Mouse (Mus musculus) ES-Bruce4 (cell line): Measurements from ENCODE around the gene Trip11. TPM values are rescaled to one million over a fixed set of nuclear protein-coding genes. Genes with fewer than 3 reads are reported as not detected.
"Not testable (repeated sequence)": the region's sequence is repeated elsewhere in the genome, so short reads cannot be mapped to it uniquely, and the experiment has no call there.

Experiments
- H3K27ac ChIP-seq: 2 replicates; pipeline ENCODE4 v1.5.1; 2012; ENCODE audit warnings: low read length, inconsistent platforms; ENCODE audit not compliant: insufficient read depth
- H3K27me3 ChIP-seq: 2 replicates; pipeline ENCODE4 v1.6.1; 2012; ENCODE audit warnings: mild to moderate bottlenecking, low read length, inconsistent platforms; ENCODE audit not compliant: control insufficient read depth, poor library complexity, insufficient read depth, severe bottlenecking
- H3K36me3 ChIP-seq: 2 replicates; pipeline ENCODE4 v1.6.1; 2012; ENCODE audit warnings: inconsistent platforms, mild to moderate bottlenecking, low read length, moderate library complexity; ENCODE audit not compliant: control insufficient read depth, poor library complexity, insufficient read depth, severe bottlenecking
- H3K4me1 ChIP-seq: one replicate; pipeline ENCODE4 v1.8.1; 2011; ENCODE audit warnings: low read length; ENCODE audit not compliant: control insufficient read depth, insufficient read depth
- H3K4me3 ChIP-seq: 2 replicates; pipeline ENCODE4 v1.5.1; 2011; ENCODE audit warnings: low read depth, mild to moderate bottlenecking, low read length
- H3K9ac ChIP-seq: 2 replicates; pipeline ENCODE4 v1.6.1; 2012; ENCODE audit warnings: low read depth, mild to moderate bottlenecking, inconsistent platforms; ENCODE audit not compliant: poor library complexity, severe bottlenecking
- H3K9me3 ChIP-seq: replicated peaks from 2 replicates; pipeline ENCODE4 v1.6.1; 2012; ENCODE audit warnings: mild to moderate bottlenecking, low read length, inconsistent platforms; ENCODE audit not compliant: control insufficient read depth, poor library complexity, insufficient read depth, severe bottlenecking
- CTCF ChIP-seq: IDR thresholded peaks from one replicate; pipeline ENCODE4 v1.8.1; 2011; ENCODE audit warnings: low read depth, low read length
- EP300 ChIP-seq: IDR thresholded peaks from 2 replicates; pipeline ENCODE4 v1.6.1; 2011; ENCODE audit warnings: low read depth, low read length; ENCODE audit not compliant: insufficient read depth
- POLR2A ChIP-seq: IDR thresholded peaks from one replicate; pipeline ENCODE4 v1.8.1; 2011; ENCODE audit warnings: low read length; ENCODE audit not compliant: insufficient read depth
- polyA plus RNA-seq: library from polyadenylated mRNA; stranded (reverse); fragments of >200 nt; gene quantifications from 2 replicates; pipeline ENCODE4 v1.2.4, GENCODE M21; 2011; ENCODE audit warnings: low read depth; ENCODE audit not compliant: missing spikeins, insufficient read depth, insufficient read length

Trip11 gene
- 21.0 and 23.7 TPM in 2 replicates for polyA plus RNA-seq

DNA sequence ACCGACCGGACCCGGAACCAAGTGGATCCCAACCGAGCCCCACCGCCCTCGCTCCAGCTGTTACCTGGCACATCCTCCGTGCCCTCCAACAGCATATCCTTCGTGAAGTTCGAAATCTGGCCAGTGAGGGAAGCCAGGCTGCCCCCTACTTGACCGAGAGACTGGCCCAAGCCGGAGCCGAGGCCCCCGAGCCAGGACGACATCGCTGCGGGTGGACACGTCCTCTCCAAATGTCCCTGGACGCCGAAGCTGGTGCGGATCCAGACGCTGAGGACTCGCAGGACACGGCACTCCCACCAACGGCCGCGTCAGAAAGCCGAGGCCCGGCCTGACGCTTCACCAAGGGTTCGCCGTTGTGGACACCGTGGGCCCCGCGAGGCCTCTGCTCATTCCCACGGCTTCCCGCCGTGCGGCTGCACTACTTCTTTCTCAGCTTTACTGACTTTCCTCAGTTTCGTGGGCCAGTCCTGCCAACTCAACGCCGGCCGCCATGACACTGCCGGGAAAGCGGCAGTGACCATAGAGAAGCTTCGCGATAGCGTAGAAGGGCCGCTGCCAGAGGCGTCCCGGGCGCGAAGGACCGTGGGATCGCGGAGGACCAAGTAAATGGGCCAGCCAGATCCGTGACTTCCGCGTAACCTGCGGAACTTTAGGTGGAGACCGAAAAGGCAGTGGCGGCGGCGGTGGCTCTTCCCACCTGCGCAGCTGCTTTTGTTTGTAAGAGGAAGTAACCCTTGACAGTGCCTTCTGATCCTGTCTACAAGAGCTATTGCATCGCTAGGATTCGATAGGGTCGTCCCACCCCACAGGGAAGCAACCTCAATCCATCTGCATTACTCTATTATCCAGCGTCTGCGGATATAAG, at the start of gene Trip11:
Gene Trip11 (minus strand): TSS at position 642 of the 865 bp plus-strand sequence.
- H3K4me1 ChIP-seq = no peaks in the 10 kb centered on the region
- TF ChIP-seq CTCF (no peak), EP300 (no peak), POLR2A (peak; percentile 22)
- H3K9ac ChIP-seq = peak within 1 kb of the TSS; percentile 68
- H3K9me3 ChIP-seq = no peaks in the 10 kb centered on the region
- no peak within 1 kb of the TSS for H3K27ac ChIP-seq
- H3K36me3 ChIP-seq = peaks cover 2% of the 10 kb centered on the region; the same call in 1 of the 2 replicates
- no peaks in the 10 kb centered on the region for H3K27me3 ChIP-seq
- peak within 1 kb of the TSS; percentile 80 for H3K4me3 ChIP-seq

- H3K4me3 ChIP-seq = peak overlapping the region; percentile 51
- not testable (repeated sequence) for H3K4me1 ChIP-seq, H3K27ac ChIP-seq, H3K9me3 ChIP-seq, H3K27me3 ChIP-seq, H3K36me3 ChIP-seq
- H3K9ac ChIP-seq = peak overlapping the region; percentile 69
Observed at GRCm38 (mm10) chr12:101958960-101959780, 46.1 kb upstream of the Trip11 start.

DNA sequence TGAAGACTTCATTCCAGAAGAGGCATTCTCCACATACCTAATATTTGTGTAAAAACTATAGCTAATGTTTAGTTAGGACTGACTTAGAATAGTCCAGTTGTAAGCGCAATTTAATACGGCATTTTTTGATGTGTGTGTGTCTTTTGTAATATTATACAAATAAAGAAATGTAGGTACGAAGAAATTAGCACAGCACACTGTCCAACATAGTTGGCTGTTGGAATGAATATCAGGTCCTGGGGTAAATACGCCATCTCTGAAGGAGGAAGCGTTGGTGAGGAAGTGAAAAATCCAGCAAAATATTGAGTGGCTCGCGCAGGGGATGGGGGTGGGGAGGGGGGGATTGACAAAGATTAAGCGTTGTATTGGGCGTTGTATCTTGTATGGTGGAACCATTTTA, 45.5 kb upstream of the Trip11 start:
- Histone ChIP-seq H3K4me3 (peak overlapping the region; percentile 51), H3K9ac (peak overlapping the region; percentile 69), H3K4me1 (peaks cover 1% of the 10 kb centered on the region)

GRCm38 (mm10) chr12:101957942-101958544, 45.0 kb upstream of the Trip11 start, which contains the start of gene Atxn3:
TSS of gene Atxn3 (minus strand) at chr12:101958246.
- peak within 1 kb of the TSS; percentile 90 for H3K9ac ChIP-seq
- H3K4me1 ChIP-seq = peaks cover 1% of the 10 kb centered on the region
- H3K27me3 ChIP-seq = no peaks in the 10 kb centered on the region
- no peaks in the 10 kb centered on the region for H3K9me3 ChIP-seq
- no peak within 1 kb of the TSS for H3K27ac ChIP-seq
- TF ChIP-seq CTCF (peak; percentile 62), EP300 (peak; percentile 57; the same call in 1 of the 2 replicates), POLR2A (no peak)
- H3K36me3 ChIP-seq = no peaks in the 10 kb centered on the region
- peak within 1 kb of the TSS; percentile 82 for H3K4me3 ChIP-seq

More for the DNA sequence above, 45.5 kb upstream of the Trip11 start:
- Histone ChIP-seq H3K36me3 (no peaks in the 10 kb centered on the region), H3K9me3 (no peaks in the 10 kb centered on the region), H3K27me3 (no peaks in the 10 kb centered on the region), H3K27ac (no peak overlapping the region)
- TF ChIP-seq CTCF (no peak), POLR2A (no peak), EP300 (no peak)

DNA sequence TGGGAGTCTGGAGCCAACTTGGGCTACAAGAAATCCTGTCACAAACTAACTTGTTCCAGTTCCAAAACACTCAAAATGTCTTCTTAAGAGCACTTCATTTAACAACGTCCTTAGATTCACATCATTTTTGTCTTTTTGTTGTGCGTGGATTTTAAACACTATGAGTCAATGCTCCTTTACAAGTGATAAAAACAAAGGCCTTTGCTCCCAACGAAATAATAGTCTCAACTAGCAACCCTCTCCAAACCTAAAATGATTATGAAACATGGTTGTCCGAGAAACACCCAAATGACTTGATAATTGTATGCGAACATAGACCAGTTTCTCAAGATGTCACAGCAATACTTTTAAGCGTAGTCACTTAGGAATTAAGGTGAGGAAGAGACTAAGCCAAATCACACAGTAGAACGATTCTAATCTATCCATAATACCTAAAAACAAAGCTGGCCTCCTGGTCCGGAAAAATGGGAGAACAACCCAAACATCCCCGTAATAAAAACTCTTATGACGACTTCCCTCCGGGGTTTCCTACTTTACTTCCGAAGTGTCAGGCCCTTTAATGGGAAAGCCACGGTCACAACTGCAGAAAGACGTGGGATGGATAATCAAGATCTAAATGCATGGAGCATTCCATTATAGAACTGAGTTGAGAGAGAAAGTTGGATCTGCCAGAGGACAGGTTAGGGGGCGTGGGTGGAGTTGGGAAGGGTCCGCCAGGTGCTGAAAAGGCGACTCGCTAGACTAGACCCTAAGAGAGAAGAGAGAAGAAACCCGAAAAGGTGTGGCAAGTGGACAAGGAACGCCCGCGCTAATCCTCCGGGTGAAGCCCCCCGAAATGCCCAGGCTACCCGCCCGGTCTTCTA, 44.2 kb upstream of the Trip11 start:
- peak overlapping the region; percentile 90 for H3K9ac ChIP-seq
- TF ChIP-seq CTCF (no peak), EP300 (no peak), POLR2A (no peak)
- H3K36me3 ChIP-seq = no peaks in the 10 kb centered on the region
- H3K9me3 ChIP-seq = no peaks in the 10 kb centered on the region
- peak overlapping the region; percentile 82 for H3K4me3 ChIP-seq
- no peak overlapping the region for H3K27ac ChIP-seq
- H3K4me1 ChIP-seq = peaks cover 1% of the 10 kb centered on the region
- H3K27me3 ChIP-seq = no peaks in the 10 kb centered on the region

- not testable (repeated sequence) for H3K9ac ChIP-seq, H3K4me1 ChIP-seq, H3K27me3 ChIP-seq, H3K36me3 ChIP-seq, H3K4me3 ChIP-seq, H3K27ac ChIP-seq, H3K9me3 ChIP-seq
Observed at GRCm38 (mm10) chr12:101955821-101956220, 42.8 kb upstream of the Trip11 start.
